Mouse (Mus musculus) forebrain, embryonic 11.5 days (tissue): ENCODE data around the gene Ppil1. TPM values are rescaled to one million over a fixed set of nuclear protein-coding genes. Genes with fewer than 3 reads are reported as not detected.

Experiments
- ATAC-seq: fragments of 200-750 bp; cut with Nextera tagmentation; replicated peaks from 2 replicates; pipeline ENCODE4 v1.8.0; 2017; ENCODE audit warnings: moderate TSS enrichment; ENCODE audit not compliant: low FRiP score
- DNase-seq: peaks from one replicate; pipeline ENCODE4 v3.0.0-alpha.2; 2017; ENCODE audit warnings: low spot score
- H3K27ac ChIP-seq: fragments of 300-500 bp; sonication (generic); 2 replicates; pipeline ENCODE4 v1.5.1; 2014; ENCODE audit warnings: low read depth, low read length
- H3K27me3 ChIP-seq: fragments of 300-500 bp; sonication (generic); 2 replicates; pipeline ENCODE4 v1.6.1; 2014; ENCODE audit warnings: mild to moderate bottlenecking, low read length, mixed read lengths; ENCODE audit not compliant: control insufficient read depth, insufficient read depth
- H3K36me3 ChIP-seq: fragments of 300-500 bp; sonication (generic); 2 replicates; pipeline ENCODE4 v1.6.1; 2014; ENCODE audit warnings: mild to moderate bottlenecking, low read length, moderate library complexity, mixed read lengths; ENCODE audit not compliant: control insufficient read depth, insufficient read depth
- H3K4me1 ChIP-seq: fragments of 300-500 bp; sonication (generic); replicated peaks from 2 replicates; pipeline ENCODE4 v1.6.1; 2014; ENCODE audit warnings: low read length, mixed read lengths; ENCODE audit not compliant: control insufficient read depth, insufficient read depth
- H3K4me2 ChIP-seq: fragments of 300-500 bp; sonication (generic); 2 replicates; pipeline ENCODE4 v1.6.1; 2014; ENCODE audit warnings: low read depth, mild to moderate bottlenecking, low read length, moderate library complexity, mixed read lengths; ENCODE audit not compliant: severe bottlenecking
- H3K4me3 ChIP-seq: fragments of 300-500 bp; sonication (generic); 2 replicates; pipeline ENCODE4 v1.5.1; 2014; ENCODE audit warnings: low read depth, low read length
- H3K9ac ChIP-seq: fragments of 300-500 bp; sonication (generic); 2 replicates; pipeline ENCODE4 v1.6.1; 2014; ENCODE audit warnings: low read length
- H3K9me3 ChIP-seq: fragments of 300-500 bp; sonication (generic); 2 replicates; pipeline ENCODE4 v1.6.1; 2016; ENCODE audit warnings: low read length, mixed read lengths; ENCODE audit not compliant: control insufficient read depth
- WGBS: fragments of 180-500 bp; shearing (Covaris S2); extraction: QIAGEN DNeasy Blood & Tissue Kit; methylation state at CpG from one replicate; pipeline ENCODE4 v1.1.7; 2014; 5-methylcytosine and 5-hydroxymethylcytosine counted together
- polyA plus RNA-seq: library from polyadenylated mRNA; unstranded; fragments of >200 nt; fragmentation: Nextera tagmentation; extraction: Ambion mirVana; gene quantifications from 2 replicates; pipeline ENCODE4 v1.2.1, GENCODE M21; 2014

Gene Ppil1
- polyA plus RNA-seq, 1 experiment from 2014 or later, result 180 TPM

- Histone ChIP-seq H3K36me3 (peaks cover 6% of the 10 kb centered on the region), H3K27ac (no peak overlapping the region), H3K4me1 (peaks cover 4% of the 10 kb centered on the region; the same call in 1 of the 2 replicates), H3K9ac (no peak overlapping the region), H3K4me3 (no peak overlapping the region), H3K27me3 (no peaks in the 10 kb centered on the region), H3K9me3 (no peaks in the 10 kb centered on the region), H3K4me2 (no peak overlapping the region)
- WGBS, result 70% methylated on average over 3 of the region's 3 CpGs
- ATAC-seq (no peak), DNase-seq (no peak)
Measured at GRCm38 (mm10) chr17:29303856-29304255, 39.9 kb upstream of the Ppil1 start.

GRCm38 (mm10) chr17:29303087-29303486 lies 39.1 kb upstream of the Ppil1 start:
- Histone ChIP-seq H3K4me2 (no peak overlapping the region), H3K4me3 (no peak overlapping the region), H3K4me1 (peaks cover 4% of the 10 kb centered on the region; the same call in 1 of the 2 replicates), H3K9me3 (no peaks in the 10 kb centered on the region), H3K36me3 (peaks cover 6% of the 10 kb centered on the region), H3K27ac (no peak overlapping the region), H3K9ac (no peak overlapping the region), H3K27me3 (no peaks in the 10 kb centered on the region)
- ATAC-seq (no peak), DNase-seq (no peak)
- WGBS, result 46% methylated on average over 3 of the region's 3 CpGs

- H3K9me3 ChIP-seq, result no peaks in the 10 kb centered on the region
- DNase-seq (no peak), ATAC-seq (no peak)
- no peak overlapping the region for H3K4me2 ChIP-seq
- H3K9ac ChIP-seq, result no peak overlapping the region
- no peak overlapping the region for H3K4me3 ChIP-seq
- H3K36me3 ChIP-seq, result peaks cover 6% of the 10 kb centered on the region
- H3K4me1 ChIP-seq, result peaks cover 4% of the 10 kb centered on the region; the same call in 1 of the 2 replicates
- 74% methylated on average over 5 of the region's 5 CpGs for WGBS
- H3K27me3 ChIP-seq, result no peaks in the 10 kb centered on the region
- H3K27ac ChIP-seq, result no peak overlapping the region
Measured at GRCm38 (mm10) chr17:29302149-29302548, 38.2 kb upstream of the Ppil1 start.

DNA sequence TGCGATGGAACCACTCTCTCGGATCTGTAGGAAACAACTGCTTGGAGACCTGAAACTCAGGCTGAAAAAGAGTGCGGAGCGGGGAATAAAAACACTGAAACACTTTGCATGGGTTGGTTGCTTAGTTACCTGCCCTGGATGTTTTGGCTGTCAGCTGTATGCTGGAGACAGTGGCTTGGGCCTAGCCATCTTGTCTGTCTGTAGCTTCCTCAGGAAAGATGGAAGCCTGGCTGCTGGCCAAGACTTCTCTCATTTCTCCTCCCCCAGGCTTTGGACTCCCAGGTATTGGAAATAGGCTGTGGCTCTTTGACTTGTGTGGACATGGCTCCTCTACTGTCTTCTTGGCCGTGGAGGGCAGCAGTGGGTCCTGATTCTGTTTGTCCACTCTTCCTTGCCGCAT lies 37.4 kb upstream of the Ppil1 start:
- peaks cover 6% of the 10 kb centered on the region for H3K36me3 ChIP-seq
- 96% methylated on average over 6 of the region's 6 CpGs for WGBS

GRCm38 (mm10) chr17:29300926-29301325 lies 36.9 kb upstream of the Ppil1 start:
- no peak overlapping the region for H3K4me3 ChIP-seq
- H3K9me3 ChIP-seq, result no peaks in the 10 kb centered on the region
- DNase-seq (no peak), ATAC-seq (no peak)
- H3K27me3 ChIP-seq, result no peaks in the 10 kb centered on the region
- no peak overlapping the region for H3K4me2 ChIP-seq
- no peak overlapping the region for H3K9ac ChIP-seq
- no peak overlapping the region for H3K27ac ChIP-seq
- WGBS, result 95% methylated on average over 7 of the region's 7 CpGs
- peaks cover 6% of the 10 kb centered on the region for H3K36me3 ChIP-seq
- peaks cover 4% of the 10 kb centered on the region; the same call in 1 of the 2 replicates for H3K4me1 ChIP-seq

More for the DNA sequence above, 37.4 kb upstream of the Ppil1 start:
- Histone ChIP-seq H3K4me3 (no peak overlapping the region), H3K27me3 (no peaks in the 10 kb centered on the region), H3K4me2 (no peak overlapping the region), H3K27ac (no peak overlapping the region), H3K9ac (no peak overlapping the region), H3K4me1 (peaks cover 4% of the 10 kb centered on the region; the same call in 1 of the 2 replicates), H3K9me3 (no peaks in the 10 kb centered on the region)
- no peak for DNase-seq
- no peak for ATAC-seq

- Histone ChIP-seq H3K27ac (no peak overlapping the region), H3K36me3 (peaks cover 6% of the 10 kb centered on the region)
- WGBS, result 93% methylated on average over 4 of the region's 4 CpGs
Measured at GRCm38 (mm10) chr17:29299282-29299681, 35.3 kb upstream of the Ppil1 start.

DNA sequence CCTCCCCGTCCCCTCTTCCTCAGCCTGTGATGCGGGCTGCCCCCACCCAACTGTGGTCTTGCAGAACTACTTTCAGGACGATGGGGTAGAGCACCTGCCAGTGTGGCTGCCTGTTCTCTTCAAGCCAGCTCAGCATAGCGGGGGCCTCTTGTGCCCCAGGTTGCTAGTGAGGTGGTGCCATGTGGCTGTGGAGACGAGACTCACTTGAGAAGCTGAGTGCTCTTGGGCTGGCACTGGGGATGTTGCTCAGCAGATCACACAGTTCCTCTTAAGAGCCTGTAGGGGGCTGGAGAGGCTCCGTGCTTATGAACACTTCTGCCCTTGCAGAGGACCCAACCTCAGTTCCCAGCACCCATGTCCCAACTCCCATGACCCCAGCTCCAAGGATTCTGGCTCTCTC lies 33.8 kb upstream of the Ppil1 start:
- H3K27ac ChIP-seq, result no peak overlapping the region
- H3K9me3 ChIP-seq, result no peaks in the 10 kb centered on the region

More at GRCm38 (mm10) chr17:29299282-29299681, 35.3 kb upstream of the Ppil1 start:
- Histone ChIP-seq H3K4me1 (no peaks in the 10 kb centered on the region), H3K9ac (no peak overlapping the region), H3K9me3 (no peaks in the 10 kb centered on the region), H3K27me3 (no peaks in the 10 kb centered on the region), H3K4me2 (no peak overlapping the region), H3K4me3 (no peak overlapping the region)
- ATAC-seq (no peak), DNase-seq (no peak)

GRCm38 (mm10) chr17:29297321-29297720 lies 33.3 kb upstream of the Ppil1 start:
- no peak for ATAC-seq
- no peak overlapping the region for H3K4me3 ChIP-seq
- no peaks in the 10 kb centered on the region for H3K9me3 ChIP-seq
- H3K27me3 ChIP-seq, result no peaks in the 10 kb centered on the region
- no peaks in the 10 kb centered on the region for H3K4me1 ChIP-seq
- WGBS, result 83% methylated on average over 10 of the region's 10 CpGs
- no peak overlapping the region for H3K9ac ChIP-seq
- DNase-seq, result no peak
- no peak overlapping the region for H3K4me2 ChIP-seq
- H3K36me3 ChIP-seq, result peaks cover 6% of the 10 kb centered on the region
- no peak overlapping the region for H3K27ac ChIP-seq

More for the DNA sequence above, 33.8 kb upstream of the Ppil1 start:
- Histone ChIP-seq H3K4me1 (no peaks in the 10 kb centered on the region), H3K4me2 (no peak overlapping the region), H3K4me3 (no peak overlapping the region), H3K27me3 (no peaks in the 10 kb centered on the region), H3K36me3 (peaks cover 6% of the 10 kb centered on the region), H3K9ac (no peak overlapping the region)
- no peak for DNase-seq
- 87% methylated on average over 6 of the region's 6 CpGs for WGBS
- ATAC-seq, result no peak

DNA sequence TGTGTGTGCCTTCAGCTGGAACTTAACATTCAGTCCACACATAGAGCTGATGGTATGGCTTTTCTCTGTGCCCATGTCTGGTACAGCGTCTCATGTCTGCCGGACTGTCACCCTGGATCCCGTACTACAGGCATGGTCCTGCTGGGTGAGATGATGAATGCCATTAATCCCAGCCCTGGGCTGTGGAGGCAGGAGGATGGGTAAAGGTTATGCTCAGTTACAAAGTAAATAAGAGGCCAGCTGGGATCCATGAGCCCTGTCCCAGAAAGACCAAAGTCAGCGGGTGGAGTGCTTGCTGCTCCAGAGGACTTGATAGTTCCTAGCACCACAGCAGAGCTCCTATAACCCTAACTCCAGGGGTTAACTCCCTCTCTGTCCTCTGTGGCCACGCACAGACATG lies 31.8 kb upstream of the Ppil1 start:
- DNase-seq, result no peak
- Histone ChIP-seq H3K4me1 (no peaks in the 10 kb centered on the region), H3K36me3 (peaks cover 6% of the 10 kb centered on the region), H3K4me3 (no peak overlapping the region), H3K27ac (no peak overlapping the region), H3K4me2 (no peak overlapping the region), H3K9me3 (no peaks in the 10 kb centered on the region), H3K9ac (no peak overlapping the region), H3K27me3 (no peaks in the 10 kb centered on the region)
- 78% methylated on average over 5 of the region's 5 CpGs for WGBS
- ATAC-seq, result no peak
